Mouse (Mus musculus): ENCODE results near the gene Palld.

GRCm38 (mm10) chr8:61478150-61478549 is 424.3 kb downstream of the Palld start:
- TF ChIP-seq CTCF (conservative IDR thresholded peaks at IDR 0.05; ENCODE audit: insufficient read depth, insufficient read length, low read depth, low read length) (peak; percentile 19; the same call in 1 of the 2 replicates), POLR2A (IDR thresholded peaks at IDR 0.05; ENCODE audit: low read depth, low read length) (no peak)

Data from kidney, adult 2 months (tissue).